11 mouse cellular contexts compared by ENCODE assay signal in the genomic region with DNA sequence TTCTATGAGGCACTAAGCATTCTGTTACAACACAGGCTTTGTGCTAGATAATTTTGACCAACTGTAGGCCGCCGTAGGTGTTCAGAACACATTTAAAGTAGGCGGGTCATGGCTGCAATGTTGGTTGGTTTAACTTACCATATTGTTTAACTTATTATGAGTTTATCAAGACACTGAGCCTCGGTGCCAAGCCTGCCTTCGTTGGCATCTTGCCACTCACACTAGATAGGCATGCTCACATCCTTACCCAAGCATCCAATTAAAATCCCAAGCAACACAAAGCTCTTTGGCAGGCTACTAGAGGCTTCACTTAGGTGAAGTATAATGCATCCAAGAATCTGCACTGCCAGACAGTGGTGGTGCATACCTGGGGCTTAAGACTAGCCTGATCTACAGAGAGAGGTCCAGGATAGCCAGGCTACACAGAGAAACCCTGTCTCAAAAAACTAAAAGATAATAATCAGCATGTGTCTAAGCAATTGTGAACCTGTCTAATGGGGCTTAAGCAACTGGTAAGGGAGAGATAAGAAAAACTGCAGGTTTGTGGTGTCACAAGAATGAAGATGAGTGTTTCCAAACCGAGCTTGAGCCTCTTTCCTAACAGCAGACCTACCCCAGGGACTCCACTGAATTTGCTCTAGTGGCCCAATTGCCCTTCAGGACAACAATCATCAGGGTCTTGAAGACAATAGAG. TPM values are rescaled to one million over a fixed set of nuclear protein-coding genes. Genes with fewer than 3 reads are reported as not detected.
DNase-seq lines count a peak whose midpoint lies in the region; ATAC-seq lines count a peak whose summit lies in the region.
"Had no signal": no experiment of that assay in that cellular context is flagged by ENCODE, and none has a peak within 500 bp of the region (broad histone marks: within the 10 kb centered on the region; RNA-seq: fewer than 3 reads in every experiment).

No protein-coding gene starts in this region.

- no peaks in the 10 kb centered on the region for H3K4me1 ChIP-seq in heart, embryonic 16.5 days (ENCODE audit: control insufficient read depth, insufficient read depth, low read length)
- peaks cover 87% of the 10 kb centered on the region for H3K4me1 ChIP-seq in forebrain, embryonic 15.5 days
- peaks cover 100% of the 10 kb centered on the region for H3K4me1 ChIP-seq in midbrain, embryonic 10.5 days

- H3K27ac ChIP-seq in heart, embryonic 16.5 days (ENCODE audit: low read length): no peak overlapping the region
- H3K27ac ChIP-seq in forebrain, embryonic 15.5 days (replicated peaks): peak overlapping the region; percentile 85
- H3K27ac ChIP-seq in midbrain, embryonic 10.5 days (replicated peaks): peak overlapping the region; percentile 83
- H3K27ac ChIP-seq: embryonic facial prominence, embryonic 15.5 days; kidney, postnatal 0 days had no signal

- no peaks in the 10 kb centered on the region for H3K9me3 ChIP-seq in heart, embryonic 16.5 days (replicated peaks; ENCODE audit: control insufficient read depth, low read length)
- no peaks in the 10 kb centered on the region for H3K9me3 ChIP-seq in forebrain, embryonic 15.5 days
- H3K9me3 ChIP-seq in midbrain, embryonic 10.5 days (replicated peaks): no peaks in the 10 kb centered on the region
- H3K9me3 ChIP-seq: embryonic facial prominence, embryonic 15.5 days had no signal

- H3K4me2 ChIP-seq in heart, embryonic 16.5 days (ENCODE audit: low read depth, low read length): peak overlapping the region; percentile 46
- H3K4me2 ChIP-seq in forebrain, embryonic 15.5 days (replicated peaks): peak overlapping the region; percentile 39
- H3K4me2 ChIP-seq: embryonic facial prominence, embryonic 15.5 days had no signal

- ATAC-seq in heart, embryonic 16.5 days (replicated peaks; ENCODE audit: extremely low read depth, insufficient read depth, low FRiP score): no peak
- peak; percentile 57 for ATAC-seq in forebrain, embryonic 15.5 days (replicated peaks)

- H3K27me3 ChIP-seq in heart, embryonic 16.5 days (ENCODE audit: control insufficient read depth, insufficient read depth, low read length): no peaks in the 10 kb centered on the region
- H3K27me3 ChIP-seq in forebrain, embryonic 15.5 days: no peaks in the 10 kb centered on the region
- no peaks in the 10 kb centered on the region for H3K27me3 ChIP-seq in midbrain, embryonic 10.5 days (ENCODE audit: low read depth, poor library complexity, severe bottlenecking)
- H3K27me3 ChIP-seq: embryonic facial prominence, embryonic 15.5 days had no signal

- no peak for DNase-seq in heart, adult 9 months (ENCODE audit: low spot score in 2 of 2)
- DNase-seq in Muller cell, postnatal 12 days (ENCODE audit: inconsistent ontology term): peak; percentile 74
- DNase-seq in midbrain, embryonic 10.5 days (ENCODE audit: low spot score): no peak
- no peak for DNase-seq in kidney, postnatal 36 days
- DNase-seq in kidney, postnatal 14 days: no peak
- DNase-seq in gastrocnemius, postnatal 4 days (ENCODE audit: low spot score in 2 of 2): no peak
- DNase-seq: lung, postnatal 14 days had no signal

- WGBS in heart, embryonic 16.5 days: 72% methylated on average over 6 of the region's 6 CpGs
- WGBS in forebrain, embryonic 15.5 days: 42% methylated on average over 6 of the region's 6 CpGs
- 82% methylated on average over 6 of the region's 6 CpGs for WGBS in midbrain, embryonic 10.5 days

- H3K9ac ChIP-seq in heart, embryonic 16.5 days (ENCODE audit: low read length): no peak overlapping the region
- H3K9ac ChIP-seq in forebrain, embryonic 15.5 days (replicated peaks): 0 out of 2 replicates have a peak overlapping the region, but pooled peaks have one; percentile 29
- H3K9ac ChIP-seq: embryonic facial prominence, embryonic 15.5 days had no signal

- H3K4me3 ChIP-seq in heart, embryonic 16.5 days (ENCODE audit: low read length): no peak overlapping the region; the same call in 1 of the 2 replicates
- H3K4me3 ChIP-seq in forebrain, embryonic 15.5 days: no peak overlapping the region
- H3K4me3 ChIP-seq in midbrain, embryonic 10.5 days: peak overlapping the region; percentile 32
- H3K4me3 ChIP-seq: embryonic facial prominence, embryonic 15.5 days had no signal

- H3K36me3 ChIP-seq in heart, embryonic 16.5 days (ENCODE audit: control insufficient read depth, insufficient read depth): no peaks in the 10 kb centered on the region
- H3K36me3 ChIP-seq in forebrain, embryonic 15.5 days: no peaks in the 10 kb centered on the region
- H3K36me3 ChIP-seq in midbrain, embryonic 10.5 days: peaks cover 49% of the 10 kb centered on the region
- H3K36me3 ChIP-seq: embryonic facial prominence, embryonic 15.5 days had no signal

RNA-seq across cellular contexts. Expression of a gene that starts 17.6 kb away (rescaled TPM):
- 1.0 and 1.1 TPM in 2 replicates for polyA plus RNA-seq in heart, embryonic 16.5 days (2015; fragmentation: Nextera tagmentation; extraction: Ambion mirVana)
- polyA plus RNA-seq in forebrain, embryonic 15.5 days (2015; fragmentation: Nextera tagmentation; extraction: Ambion mirVana): 33.7 and 34.0 TPM in 2 replicates
- polyA plus RNA-seq in midbrain, embryonic 10.5 days (2016; fragmentation: Nextera tagmentation; extraction: Ambion mirVana): 30.9 and 44.7 TPM in 2 replicates
- total RNA-seq in gastrocnemius, postnatal 4 days (2021): 10 to 100 TPM; 15.6 to 20.3 TPM

Comparison
In these comparisons a context has a peak if more than half of its experiments do, and no peak if none do; other contexts are left out.
1. RNA of a gene that starts 17.6 kb away (polyA plus RNA-seq): 33.7 to 34.0 TPM in forebrain, embryonic 15.5 days and 30.9 to 44.7 TPM in midbrain, embryonic 10.5 days; 1.0 to 1.1 TPM in heart, embryonic 16.5 days; every median in the first group is over 10 times any median in the second.